Mouse (Mus musculus) ovary, postnatal 36 days (tissue): ENCODE data around the gene Zfp652.
"Not testable (repeated sequence)": the region's sequence is repeated elsewhere in the genome, so short reads cannot be mapped to it uniquely, and the experiment has no call there.

ENCODE experiments used
- DNase-seq: peaks from one replicate; pipeline ENCODE4 v3.0.0; 2022; ENCODE audit warnings: low spot score, mixed read lengths

Gene Zfp652

GRCm38 (mm10) chr11:95712563-95713224 lies at the start of gene Zfp652:
Gene Zfp652, plus strand, starts transcription at chr11:95712673.
- DNase-seq = peak; percentile 89

DNA sequence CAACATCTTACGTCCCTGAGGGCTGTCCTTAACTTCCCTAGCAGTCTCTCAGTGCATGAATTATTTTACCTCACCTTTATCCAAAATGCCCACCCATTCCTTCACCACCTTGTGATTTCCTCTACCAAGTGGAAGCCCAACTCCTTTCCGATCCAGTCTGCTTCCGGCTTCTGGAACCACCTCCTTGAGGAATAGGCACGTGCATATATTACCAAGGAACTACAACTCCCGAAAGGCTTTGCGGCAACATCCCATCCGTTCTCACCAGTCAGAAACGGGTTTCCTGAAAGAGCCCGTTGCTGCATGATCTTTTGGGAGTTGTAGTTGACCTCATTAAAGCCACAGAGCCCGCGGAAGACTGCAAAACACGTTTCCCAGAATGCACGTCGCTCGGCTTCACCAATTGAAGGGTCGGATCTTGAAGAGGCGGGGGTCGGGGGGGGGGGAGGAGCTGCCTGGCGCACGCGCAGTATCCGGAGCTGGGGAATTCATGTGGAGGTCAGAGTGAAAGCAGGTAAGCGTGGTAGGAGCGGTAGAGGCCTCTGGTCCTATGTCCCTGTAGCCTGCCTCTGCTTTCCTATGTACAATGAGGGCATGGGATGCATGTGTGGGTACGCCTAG lies 45.8 kb upstream of the Zfp652 start, which contains the start of gene Phb:
Phb (plus strand) TSS at position 429 of the 621 bp plus-strand sequence.
- DNase-seq = peak; percentile 84

DNA sequence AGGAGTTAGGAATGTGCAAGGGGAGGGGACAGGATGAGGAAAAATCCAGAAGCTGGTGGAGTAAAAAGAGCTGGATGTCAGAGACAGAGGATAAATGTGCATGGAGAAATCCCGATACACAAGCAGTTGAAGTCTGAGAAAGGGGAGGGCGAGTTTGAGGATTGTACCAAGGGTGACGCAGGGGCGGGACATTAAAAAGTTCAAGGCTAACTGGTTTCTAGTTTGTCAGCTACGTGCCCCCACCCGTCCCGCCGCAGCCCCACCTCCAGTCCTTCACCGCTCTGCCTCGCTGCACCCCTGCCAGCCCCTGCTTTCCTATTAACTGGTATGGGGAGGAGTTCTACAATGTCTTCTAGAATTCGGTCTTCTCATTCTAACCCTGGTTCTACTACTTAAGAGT lies 45.3 kb upstream of the Zfp652 start:
- peak; percentile 35 for DNase-seq

DNA sequence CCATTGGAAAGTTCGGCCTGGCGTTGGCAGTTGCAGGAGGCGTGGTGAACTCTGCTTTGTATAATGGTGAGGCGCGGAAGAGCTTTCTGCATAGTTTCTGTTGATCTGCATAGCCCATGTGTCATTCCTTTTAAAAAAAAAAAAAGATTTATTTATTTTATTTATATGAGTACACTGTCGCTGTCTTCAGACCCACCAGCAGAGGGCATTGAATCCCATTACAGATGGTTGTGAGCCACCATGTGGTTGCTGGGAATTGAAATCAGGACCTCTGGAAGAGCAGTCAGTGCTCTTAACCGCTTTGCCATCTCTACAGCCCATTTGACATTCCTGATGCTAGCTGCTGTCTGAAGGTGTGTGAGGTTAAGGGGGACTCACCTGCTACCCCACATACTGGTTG lies 44.4 kb upstream of the Zfp652 start:
- not testable (repeated sequence) for DNase-seq

GRCm38 (mm10) chr11:95675498-95675897 lies 37.0 kb upstream of the Zfp652 start:
- DNase-seq = no peak

GRCm38 (mm10) chr11:95676307-95676706 lies 36.2 kb upstream of the Zfp652 start:
- peak; percentile 50 for DNase-seq

- DNase-seq = no peak
Observed at GRCm38 (mm10) chr11:95677925-95678701, 34.4 kb upstream of the Zfp652 start.

DNA sequence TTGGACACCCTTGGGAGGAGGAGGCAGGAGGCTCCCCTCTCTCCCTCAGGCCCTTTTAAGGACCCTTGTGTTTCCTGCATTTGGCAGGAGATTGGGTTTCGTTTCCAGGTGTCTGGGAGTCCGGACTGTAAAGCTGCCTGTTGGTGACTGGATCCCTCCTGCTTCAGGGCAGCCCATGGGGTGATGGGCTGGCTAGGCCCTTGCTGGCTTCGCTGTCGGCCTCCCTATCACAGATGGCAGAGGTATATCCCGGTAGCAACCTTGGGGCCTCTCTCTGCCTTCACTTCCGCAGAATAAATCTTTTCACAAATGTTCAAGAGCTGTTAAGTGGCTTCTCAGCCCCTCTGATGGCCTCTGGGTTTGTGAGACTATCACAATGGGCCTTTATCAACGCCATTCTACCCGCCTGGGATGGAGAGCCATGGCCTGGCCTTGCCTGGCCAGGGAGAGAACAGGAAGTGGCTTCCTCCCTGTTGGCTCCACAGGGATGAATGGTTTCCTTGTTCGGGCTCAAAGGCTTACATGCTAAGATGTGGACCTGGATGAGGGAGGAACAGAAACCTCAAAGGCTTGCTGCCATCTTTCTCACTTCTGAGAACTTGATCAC lies 30.4 kb upstream of the Zfp652 start:
- no peak for DNase-seq

GRCm38 (mm10) chr11:95682946-95683345 lies 29.5 kb upstream of the Zfp652 start:
- no peak for DNase-seq

GRCm38 (mm10) chr11:95686031-95686430 lies 26.4 kb upstream of the Zfp652 start:
- peak; percentile 72 for DNase-seq

DNA sequence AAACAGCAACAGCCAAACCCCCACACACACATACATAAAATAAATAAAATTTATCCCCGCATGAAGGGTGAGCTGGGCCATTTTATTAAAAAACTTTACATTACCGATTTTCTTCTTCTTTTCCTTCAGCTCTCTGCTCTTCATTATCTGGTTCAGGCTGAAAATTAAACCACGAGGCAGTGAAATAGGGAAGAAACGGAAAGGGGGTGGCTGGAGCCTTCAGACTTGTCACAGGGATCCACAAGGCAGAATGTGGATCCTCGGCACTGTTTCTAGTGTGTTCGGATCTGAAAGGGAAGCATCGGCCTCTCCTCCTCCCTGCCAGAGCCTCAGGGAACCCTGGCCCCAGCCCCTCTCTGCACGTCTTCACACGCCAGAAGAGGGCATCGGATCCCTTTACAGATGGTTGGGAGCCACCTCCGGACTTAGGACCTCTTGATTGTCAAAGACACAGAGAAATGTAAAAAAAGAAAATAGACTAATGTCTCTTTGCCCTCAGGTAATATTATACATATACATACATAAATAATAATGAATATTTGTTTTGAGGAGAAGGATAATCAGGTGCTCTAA lies 25.3 kb upstream of the Zfp652 start:
- DNase-seq = peak; percentile 18

DNA sequence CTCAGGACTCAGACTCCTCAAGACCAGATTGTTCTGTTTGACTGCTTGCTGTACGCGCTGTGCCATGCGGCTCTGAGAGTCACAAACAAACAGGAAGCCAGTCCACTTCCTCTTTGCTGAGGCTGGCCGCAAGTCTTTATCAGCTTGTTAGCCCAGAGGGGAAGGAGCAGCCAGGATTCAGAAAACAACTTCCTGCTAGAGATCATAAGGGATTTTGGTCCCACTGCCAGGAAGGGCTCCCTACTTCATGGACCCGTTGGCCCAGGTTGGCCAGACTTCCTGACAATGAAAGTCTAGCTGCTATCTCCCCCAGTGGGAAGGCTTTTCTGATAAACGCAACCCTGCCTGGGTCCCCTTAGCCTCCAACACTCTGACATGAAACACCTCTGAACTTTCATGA lies 24.0 kb upstream of the Zfp652 start:
- no peak for DNase-seq

DNA sequence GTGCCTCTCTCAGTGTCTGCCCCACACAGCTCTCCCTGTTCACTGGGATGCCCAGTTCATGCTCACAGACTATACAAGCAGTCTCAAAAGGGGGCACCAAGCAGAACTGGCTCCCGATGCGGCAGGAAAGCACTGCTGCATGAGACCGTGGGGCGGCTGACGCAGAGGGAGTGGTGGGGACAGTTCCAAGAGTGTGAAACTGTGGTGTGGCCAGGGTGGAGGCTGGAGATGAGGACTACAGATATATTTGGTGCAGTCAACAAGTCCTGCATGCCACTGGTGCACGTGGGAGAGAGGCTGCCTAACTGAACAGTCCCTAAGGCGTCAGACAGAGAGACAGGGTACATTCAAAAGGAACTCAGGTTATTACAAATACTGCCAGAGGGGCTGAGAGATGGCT lies 23.5 kb upstream of the Zfp652 start:
- DNase-seq = no peak

DNA sequence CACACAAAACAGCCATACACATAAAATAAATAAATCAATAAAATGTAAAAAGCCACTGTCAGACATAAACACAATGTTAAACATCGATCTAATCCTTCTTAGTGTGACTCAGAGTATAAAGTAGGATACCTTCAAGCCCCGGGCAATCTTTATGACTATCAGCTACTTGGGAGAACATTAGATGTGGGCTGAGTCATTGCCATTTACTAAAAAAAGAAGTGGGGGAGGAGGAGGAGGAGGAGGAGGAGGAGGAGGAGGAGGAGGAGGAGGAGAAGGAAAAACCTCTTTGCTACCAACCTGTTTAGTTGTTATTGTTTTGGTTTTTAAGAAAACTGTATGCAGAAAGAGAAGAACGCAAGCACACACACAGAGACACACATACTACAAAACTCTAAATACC lies 22.9 kb upstream of the Zfp652 start:
- no peak for DNase-seq

DNA sequence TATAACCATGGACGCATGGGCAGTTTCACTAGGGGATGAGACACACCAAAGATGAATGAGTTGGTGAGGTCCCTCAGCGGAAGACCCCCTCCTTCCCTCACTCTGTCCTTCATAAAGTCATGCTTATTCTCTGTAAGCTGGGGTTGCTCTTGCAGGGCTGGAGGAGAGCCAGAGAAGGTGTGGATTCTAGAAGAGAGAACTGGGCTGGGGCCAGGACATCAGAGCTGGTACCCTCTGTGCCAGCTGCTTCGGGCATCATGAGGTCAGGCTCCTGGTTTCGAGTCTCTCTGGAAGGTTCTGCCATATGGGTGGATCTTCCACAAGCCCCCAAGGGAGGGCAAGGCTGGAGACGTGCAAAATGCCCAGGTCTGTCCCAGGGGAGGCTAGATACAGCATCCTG lies 13.9 kb upstream of the Zfp652 start:
- DNase-seq = no peak

GRCm38 (mm10) chr11:95700778-95701739 lies 11.4 kb upstream of the Zfp652 start:
- no peak for DNase-seq

DNA sequence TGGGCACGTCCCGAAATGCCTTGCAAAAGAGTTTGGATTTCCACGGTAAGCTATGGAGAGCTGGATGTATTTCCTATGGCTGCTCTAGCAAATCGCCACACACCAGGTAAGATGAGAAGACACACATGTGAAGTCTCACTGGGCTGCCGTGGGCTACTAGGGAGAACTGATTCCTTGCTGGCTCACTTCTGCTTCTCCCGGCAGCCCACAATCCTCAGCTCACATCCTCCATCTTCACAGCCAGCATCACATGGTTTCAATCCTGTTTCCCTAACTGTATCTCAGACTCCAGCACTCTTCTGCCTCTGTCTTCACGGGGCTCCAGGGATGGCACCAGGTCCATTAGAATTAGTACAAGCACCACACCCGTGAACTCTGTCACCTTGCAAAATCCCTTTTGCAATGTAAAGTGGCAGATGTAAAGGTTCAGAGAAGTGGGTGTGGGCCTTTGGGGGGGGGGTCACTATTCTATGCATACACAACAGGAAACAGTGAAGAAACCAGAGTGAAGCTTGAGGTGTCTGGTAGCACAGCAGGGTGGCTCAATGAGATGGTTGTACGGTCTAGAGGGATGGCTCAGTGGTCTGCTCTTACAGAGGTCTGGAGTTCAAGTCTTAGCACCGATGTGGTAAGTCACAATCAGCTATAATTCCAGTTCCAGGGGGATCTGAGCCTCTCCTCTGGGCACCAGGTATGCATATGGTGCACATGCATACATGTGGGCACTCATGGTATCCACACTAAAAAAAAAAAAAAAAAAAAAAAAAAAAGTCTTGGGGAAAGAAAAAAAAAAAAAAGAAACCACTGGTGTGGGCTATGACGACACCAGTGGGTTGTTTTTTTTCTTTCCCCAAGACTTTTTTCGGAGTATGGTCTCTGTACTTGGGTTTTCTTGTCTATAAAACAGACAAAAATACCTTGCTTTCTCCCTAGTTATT lies 8.2 kb upstream of the Zfp652 start:
- no peak for DNase-seq

GRCm38 (mm10) chr11:95704970-95705330 lies 7.5 kb upstream of the Zfp652 start:
- DNase-seq = no peak

DNA sequence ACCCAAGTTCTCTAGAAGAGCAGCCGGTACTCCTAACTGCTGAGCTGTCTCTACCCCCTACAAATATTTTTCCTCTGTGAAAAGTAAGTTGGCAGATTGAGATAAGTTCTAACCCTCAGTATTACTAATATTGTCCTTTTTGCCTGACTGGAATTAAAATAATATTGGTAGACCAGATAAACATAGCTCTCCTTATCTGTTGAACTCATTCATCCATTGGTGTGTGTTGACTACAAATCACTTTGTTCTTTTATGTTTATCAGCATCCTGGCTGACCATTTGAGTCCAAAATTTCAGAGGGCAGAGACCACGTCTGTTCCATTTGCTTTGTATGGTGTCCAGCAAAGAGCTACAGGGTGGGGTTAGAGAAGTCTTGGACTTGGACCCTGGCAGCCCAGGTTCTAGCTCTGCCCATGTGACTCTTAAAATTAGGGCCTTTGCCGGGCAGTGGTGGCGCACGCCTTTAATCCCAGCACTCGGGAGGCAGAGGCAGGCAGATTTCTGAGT lies 2.9 kb upstream of the Zfp652 start:
- DNase-seq = no peak

DNA sequence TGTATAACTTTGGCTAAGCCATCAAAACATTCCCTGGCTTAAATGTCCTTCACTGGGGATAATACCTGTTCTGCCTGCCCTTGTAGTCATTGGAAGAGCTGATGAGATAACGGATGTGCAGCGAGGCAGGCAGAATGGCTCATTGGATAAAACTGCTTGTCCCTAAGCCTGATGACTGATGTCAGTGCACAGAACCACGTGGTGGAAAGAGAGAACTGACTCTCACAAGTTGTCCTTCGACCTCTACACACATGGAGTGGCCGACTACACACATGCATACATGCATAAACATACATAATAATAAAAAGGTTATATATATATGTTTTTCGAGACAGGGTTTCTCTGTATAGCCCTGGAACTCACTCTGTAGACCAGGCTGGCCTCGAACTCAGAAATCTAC lies 2.0 kb upstream of the Zfp652 start:
- no peak for DNase-seq
